Comparison of ENCODE assay signal across 10 mouse cellular contexts in genomic region chr8:84173861-84174260, GRCm38 (mm10). TPM values are rescaled to one million over a fixed set of nuclear protein-coding genes. Genes with fewer than 3 reads are reported as not detected.
DNase-seq lines count a peak whose midpoint lies in the region; ATAC-seq and TF ChIP-seq lines count a peak whose summit lies in the region.
"Had no signal": no experiment of that assay in that cellular context is flagged by ENCODE, and none has a peak within 500 bp of the region (broad histone marks: within the 10 kb centered on the region; RNA-seq: fewer than 3 reads in every experiment).

No protein-coding gene starts in this region.

- WGBS in kidney, embryonic 15.5 days = 83% methylated on average over 6 of the region's 6 CpGs
- 76% methylated on average over 6 of the region's 6 CpGs for WGBS in bone marrow, adult 2 months

- no peak for ATAC-seq in kidney, embryonic 15.5 days (replicated peaks; ENCODE audit: low FRiP score)

- no peaks in the 10 kb centered on the region for H3K27me3 ChIP-seq in kidney, embryonic 15.5 days
- no peaks in the 10 kb centered on the region for H3K27me3 ChIP-seq in C2C12 (ENCODE audit: control insufficient read depth, insufficient read depth, insufficient read length)
- H3K27me3 ChIP-seq: limb, embryonic 12.5 days had no signal

- no peaks in the 10 kb centered on the region for H3K9me3 ChIP-seq in kidney, embryonic 15.5 days (replicated peaks)
- H3K9me3 ChIP-seq: limb, embryonic 12.5 days had no signal

- no peak for TF ChIP-seq POLR2A in bone marrow, adult 2 months (IDR thresholded peaks at IDR 0.05; ENCODE audit: borderline replicate concordance, control insufficient read depth, low read depth, low read length)

- DNase-seq in kidney, adult 9 months = peak; percentile 36
- peak; percentile 39 to 54 for DNase-seq in kidney, postnatal 4 days
- DNase-seq in gastrocnemius, adult 8-10 months (ENCODE audit: low spot score in 2 of 2) = no peak
- DNase-seq in heart, postnatal 10 days = no peak
- DNase-seq in frontal cortex, postnatal 10 days (ENCODE audit: low spot score in 2 of 2) = no peak

- TF ChIP-seq CTCF in C2C12 (IDR thresholded peaks at IDR 0.05; ENCODE audit: control insufficient read depth, insufficient read depth, insufficient read length) = peak; percentile 39
- peak; percentile 41; the same call in 1 of the 2 replicates for TF ChIP-seq CTCF in bone marrow, adult 2 months (IDR thresholded peaks at IDR 0.05; ENCODE audit: control insufficient read depth, insufficient read depth, low read length)

- no peaks in the 10 kb centered on the region for H3K79me3 ChIP-seq in C2C12 (ENCODE audit: low read depth)

- intact Hi-C loops in heart, postnatal 10 days (cut with DNase I) = no loop called here

- H3K27ac ChIP-seq in kidney, embryonic 15.5 days = no peak overlapping the region
- H3K27ac ChIP-seq in bone marrow, adult 2 months (ENCODE audit: control insufficient read depth, insufficient read depth, low read depth, low read length, poor library complexity) = no peak overlapping the region
- H3K27ac ChIP-seq: limb, embryonic 12.5 days had no signal

- no peak overlapping the region for H3K4me3 ChIP-seq in kidney, embryonic 15.5 days (replicated peaks)
- no peak overlapping the region for H3K4me3 ChIP-seq in C2C12 (ENCODE audit: insufficient read depth, poor library complexity, severe bottlenecking)
- H3K4me3 ChIP-seq in bone marrow, adult 2 months (replicated peaks; ENCODE audit: control insufficient read depth, low read depth, low read length) = no peak overlapping the region
- H3K4me3 ChIP-seq: limb, embryonic 12.5 days had no signal

- peaks cover 30% of the 10 kb centered on the region for H3K4me1 ChIP-seq in kidney, embryonic 15.5 days
- H3K4me1 ChIP-seq in bone marrow, adult 2 months (ENCODE audit: control insufficient read depth, insufficient read depth, low read length) = no peaks in the 10 kb centered on the region

- H3K4me2 ChIP-seq in kidney, embryonic 15.5 days = no peak overlapping the region
- H3K4me2 ChIP-seq: limb, embryonic 12.5 days had no signal

- H3K9ac ChIP-seq in kidney, embryonic 15.5 days = no peak overlapping the region
- H3K9ac ChIP-seq: limb, embryonic 12.5 days had no signal

- H3K79me2 ChIP-seq in C2C12 (ENCODE audit: control insufficient read depth, insufficient read depth) = no peaks in the 10 kb centered on the region

- peaks cover 55% of the 10 kb centered on the region for H3K36me3 ChIP-seq in kidney, embryonic 15.5 days
- H3K36me3 ChIP-seq in C2C12 (ENCODE audit: control insufficient read depth, insufficient read depth) = peaks cover 4% of the 10 kb centered on the region

- H3ac ChIP-seq in C2C12 (ENCODE audit: control insufficient read depth, insufficient read length, low read depth) = no peak overlapping the region

TF ChIP-seq in C2C12, 6 proteins besides CTCF, POLR2A, EP300 and RAD21:
- TF ChIP-seq USF1 (IDR thresholded peaks at IDR 0.05; ENCODE audit: low read depth) = no peak
- no peak for TF ChIP-seq MYOD1 (IDR thresholded peaks at IDR 0.05; ENCODE audit: control insufficient read depth, insufficient read length, low read depth)
- TF ChIP-seq MAX (IDR thresholded peaks at IDR 0.05) = no peak
- no peak for TF ChIP-seq MYOG (IDR thresholded peaks at IDR 0.05; ENCODE audit: control insufficient read depth, extremely low read depth, insufficient read length)
- no peak for TF ChIP-seq CEBPB (IDR thresholded peaks at IDR 0.05; ENCODE audit: low read depth)
- TF ChIP-seq FOSL1 (IDR thresholded peaks at IDR 0.05; ENCODE audit: insufficient read depth, low read length, poor library complexity, severe bottlenecking) = no peak

RNA-seq across cellular contexts. Expression of gene Nanos3, which starts 11.2 kb away (rescaled TPM):
- 3.6 and 4.7 TPM in 2 replicates for polyA plus RNA-seq in kidney, embryonic 15.5 days (2015; fragmentation: Nextera tagmentation; extraction: Ambion mirVana)
- 1.1 TPM for polyA plus RNA-seq in C2C12 (2012; fragmentation: generic; extraction: Trizol)
- 3.0 TPM in 1 of 2 replicates, not detected in the other for polyA plus RNA-seq in bone marrow, adult 2 months (2011; ENCODE audit: insufficient read depth, insufficient read length, low replicate concordance, missing spikeins)
- not detected for total RNA-seq in gastrocnemius, adult 8-10 months (2022)
- 1 to 10 TPM; 3.6 to 4.1 TPM for total RNA-seq in heart, postnatal 10 days (2021)

RNA-seq across cellular contexts. Expression of gene 4930432K21Rik, which starts 26.0 kb away (rescaled TPM):
- polyA plus RNA-seq in kidney, embryonic 15.5 days (2015; fragmentation: Nextera tagmentation; extraction: Ambion mirVana) = 1.7 and 2.0 TPM in 2 replicates
- 0.61 TPM for polyA plus RNA-seq in C2C12 (2012; fragmentation: generic; extraction: Trizol)
- polyA plus RNA-seq in bone marrow, adult 2 months (2011; ENCODE audit: insufficient read depth, insufficient read length, low replicate concordance, missing spikeins) = not detected in 2 replicates
- total RNA-seq in gastrocnemius, adult 8-10 months (2022) = under 1 TPM; 0.16 to 0.46 (median 0.30) TPM
- under 1 TPM; 0.22 to 0.32 TPM for total RNA-seq in heart, postnatal 10 days (2021)

RNA-seq across cellular contexts. Expression of gene Cc2d1a, which starts 26.1 kb away (rescaled TPM):
- 22.0 and 28.7 TPM in 2 replicates for polyA plus RNA-seq in kidney, embryonic 15.5 days (2015; fragmentation: Nextera tagmentation; extraction: Ambion mirVana)
- 25.2 TPM for polyA plus RNA-seq in C2C12 (2012; fragmentation: generic; extraction: Trizol)
- 10.9 and 18.5 TPM in 2 replicates for polyA plus RNA-seq in bone marrow, adult 2 months (2011; ENCODE audit: insufficient read depth, insufficient read length, low replicate concordance, missing spikeins)
- 10 to 100 TPM; 14.0 to 20.0 (median 15.4) TPM for total RNA-seq in gastrocnemius, adult 8-10 months (2022)
- 10 to 100 TPM; 13.3 to 14.1 TPM for total RNA-seq in heart, postnatal 10 days (2021)

RNA-seq across cellular contexts. Expression of gene Podnl1, which starts 48.1 kb away (rescaled TPM):
- polyA plus RNA-seq in kidney, embryonic 15.5 days (2015; fragmentation: Nextera tagmentation; extraction: Ambion mirVana) = 0.21 and 1.4 TPM in 2 replicates
- 10.3 TPM for polyA plus RNA-seq in C2C12 (2012; fragmentation: generic; extraction: Trizol)
- polyA plus RNA-seq in bone marrow, adult 2 months (2011; ENCODE audit: insufficient read depth, insufficient read length, low replicate concordance, missing spikeins) = 5.8 and 7.6 TPM in 2 replicates
- not detected for total RNA-seq in gastrocnemius, adult 8-10 months (2022)
- total RNA-seq in heart, postnatal 10 days (2021) = under 1 TPM in 1 of 2 experiments, not detected in 1; 0.12 TPM
- polyA plus RNA-seq: neural tube, embryonic 11.5 days had no signal

Comparison
In these comparisons a context has a peak if more than half of its experiments do, and no peak if none do; other contexts are left out.
1. DNase-seq: peak in kidney, adult 9 months (single experiment) and kidney, postnatal 4 days (2 of 2); none in gastrocnemius, adult 8-10 months (0 of 2), heart, postnatal 10 days (0 of 2) and frontal cortex, postnatal 10 days (0 of 2).